In genomic region chr5:28679761-28680160, GRCm38 (mm10) we compare ENCODE assay signal across 14 mouse cellular contexts.
A peak's percentile ranks its signal among the peaks of the same experiment; 100 is the strongest.
DNase-seq lines count a peak whose midpoint lies in the region; ATAC-seq lines count a peak whose summit lies in the region.
"Had no signal": no experiment of that assay in that cellular context is flagged by ENCODE, and none has a peak within 500 bp of the region (broad histone marks: within the 10 kb centered on the region; RNA-seq: fewer than 3 reads in every experiment).

No protein-coding gene starts in this region.

- WGBS in hindbrain, embryonic 11.5 days = 76% methylated on average over 1 of the region's 1 CpGs
- WGBS in hindbrain, embryonic 10.5 days = 78% methylated on average over 1 of the region's 1 CpGs
- WGBS in hindbrain, embryonic 16.5 days = 22% methylated on average over 1 of the region's 1 CpGs
- 85% methylated on average over 1 of the region's 1 CpGs for WGBS in liver, embryonic 11.5 days

- no peaks in the 10 kb centered on the region for H3K36me3 ChIP-seq in hindbrain, embryonic 11.5 days (ENCODE audit: control insufficient read depth, insufficient read depth, low read length)
- no peaks in the 10 kb centered on the region for H3K36me3 ChIP-seq in hindbrain, embryonic 10.5 days
- H3K36me3 ChIP-seq in hindbrain, embryonic 16.5 days (ENCODE audit: control insufficient read depth, insufficient read depth, low read length) = no peaks in the 10 kb centered on the region
- no peaks in the 10 kb centered on the region for H3K36me3 ChIP-seq in liver, embryonic 11.5 days (ENCODE audit: control insufficient read depth, insufficient read depth, low read length)
- H3K36me3 ChIP-seq: embryonic facial prominence, embryonic 12.5 days; midbrain, embryonic 12.5 days had no signal

- no peaks in the 10 kb centered on the region for H3K9me3 ChIP-seq in hindbrain, embryonic 11.5 days (ENCODE audit: control insufficient read depth, low read length)
- no peaks in the 10 kb centered on the region for H3K9me3 ChIP-seq in hindbrain, embryonic 10.5 days
- no peaks in the 10 kb centered on the region for H3K9me3 ChIP-seq in hindbrain, embryonic 16.5 days (ENCODE audit: control insufficient read depth, low read length)
- H3K9me3 ChIP-seq in liver, embryonic 11.5 days (ENCODE audit: control insufficient read depth, low read length) = no peaks in the 10 kb centered on the region
- H3K9me3 ChIP-seq: embryonic facial prominence, embryonic 12.5 days; midbrain, embryonic 12.5 days had no signal

- no peak overlapping the region for H3K4me2 ChIP-seq in hindbrain, embryonic 11.5 days (replicated peaks; ENCODE audit: low read depth, low read length)
- H3K4me2 ChIP-seq in hindbrain, embryonic 16.5 days (ENCODE audit: low read length) = no peak overlapping the region
- no peak overlapping the region for H3K4me2 ChIP-seq in liver, embryonic 11.5 days
- H3K4me2 ChIP-seq: embryonic facial prominence, embryonic 12.5 days; midbrain, embryonic 12.5 days had no signal

- no peak overlapping the region for H3K9ac ChIP-seq in hindbrain, embryonic 11.5 days (ENCODE audit: low read depth, low read length)
- no peak overlapping the region for H3K9ac ChIP-seq in hindbrain, embryonic 16.5 days (ENCODE audit: low read depth, low read length)
- no peak overlapping the region for H3K9ac ChIP-seq in liver, embryonic 11.5 days (ENCODE audit: low read depth, low read length)
- H3K9ac ChIP-seq: embryonic facial prominence, embryonic 12.5 days; midbrain, embryonic 12.5 days had no signal

- H3K27ac ChIP-seq in hindbrain, embryonic 11.5 days (ENCODE audit: low read depth, low read length) = no peak overlapping the region
- H3K27ac ChIP-seq in hindbrain, embryonic 10.5 days = no peak overlapping the region
- no peak overlapping the region for H3K27ac ChIP-seq in hindbrain, embryonic 16.5 days (ENCODE audit: low read depth, low read length)
- H3K27ac ChIP-seq in liver, embryonic 11.5 days (ENCODE audit: low read depth, low read length) = no peak overlapping the region
- H3K27ac ChIP-seq: embryonic facial prominence, embryonic 12.5 days; midbrain, embryonic 12.5 days had no signal

- 0 out of 2 replicates have a peak, but pooled peaks have one; percentile 49 for ATAC-seq in hindbrain, embryonic 11.5 days (ENCODE audit: low FRiP score)
- ATAC-seq in hindbrain, embryonic 16.5 days = peak; percentile 96
- no peak for ATAC-seq in megakaryocyte-erythroid progenitor cell, adult 5-6 weeks (replicated peaks; ENCODE audit: low FRiP score, low TSS enrichment, poor library complexity, severe bottlenecking)
- no peak for ATAC-seq in liver, embryonic 11.5 days (replicated peaks; ENCODE audit: low FRiP score)

- no peaks in the 10 kb centered on the region for H3K4me1 ChIP-seq in hindbrain, embryonic 11.5 days (replicated peaks; ENCODE audit: control insufficient read depth, insufficient read depth, low read length)
- H3K4me1 ChIP-seq in hindbrain, embryonic 10.5 days (replicated peaks) = 0 out of 2 replicates have a peak, but pooled peaks cover 3% of the 10 kb centered on the region
- H3K4me1 ChIP-seq in hindbrain, embryonic 16.5 days (ENCODE audit: control insufficient read depth, insufficient read depth, low read depth, low read length) = no peaks in the 10 kb centered on the region; the same call in 1 of the 2 replicates
- H3K4me1 ChIP-seq in liver, embryonic 11.5 days (replicated peaks; ENCODE audit: control insufficient read depth, insufficient read depth, low read length) = no peaks in the 10 kb centered on the region
- H3K4me1 ChIP-seq: embryonic facial prominence, embryonic 12.5 days had no signal

- H3K4me3 ChIP-seq in hindbrain, embryonic 11.5 days (ENCODE audit: low read depth, low read length) = no peak overlapping the region
- no peak overlapping the region for H3K4me3 ChIP-seq in hindbrain, embryonic 10.5 days
- H3K4me3 ChIP-seq in hindbrain, embryonic 16.5 days (ENCODE audit: low read length) = no peak overlapping the region
- H3K4me3 ChIP-seq in liver, embryonic 11.5 days (ENCODE audit: low read depth, low read length) = no peak overlapping the region
- H3K4me3 ChIP-seq: embryonic facial prominence, embryonic 12.5 days; midbrain, embryonic 12.5 days had no signal

- DNase-seq in adrenal gland, adult (ENCODE audit: inconsistent age in 2 of 2, low spot score in 1 of 2) = peak; percentile 43 to 71
- DNase-seq in adrenal gland, postnatal 4 days (ENCODE audit: low spot score in 2 of 2) = no peak
- DNase-seq in hindbrain, embryonic 11.5 days (ENCODE audit: low spot score) = peak; percentile 14
- no peak for DNase-seq in hindbrain, embryonic 10.5 days (ENCODE audit: low spot score)
- peak; percentile 61 for DNase-seq in adrenal gland, postnatal 14 days
- no peak for DNase-seq in liver, embryonic 11.5 days (ENCODE audit: low spot score)
- DNase-seq: heart, postnatal 36 days; kidney, adult 9 months; lung, adult 2 months; thymus, postnatal 14 days had no signal

- H3K27me3 ChIP-seq in hindbrain, embryonic 11.5 days (ENCODE audit: control insufficient read depth, insufficient read depth, low read length) = no peaks in the 10 kb centered on the region
- no peaks in the 10 kb centered on the region for H3K27me3 ChIP-seq in hindbrain, embryonic 10.5 days (ENCODE audit: insufficient read depth, poor library complexity, severe bottlenecking)
- no peaks in the 10 kb centered on the region for H3K27me3 ChIP-seq in hindbrain, embryonic 16.5 days (replicated peaks; ENCODE audit: control insufficient read depth, insufficient read depth, low read length)
- no peaks in the 10 kb centered on the region for H3K27me3 ChIP-seq in liver, embryonic 11.5 days (replicated peaks; ENCODE audit: control insufficient read depth, insufficient read depth, low read length)
- H3K27me3 ChIP-seq: embryonic facial prominence, embryonic 12.5 days; midbrain, embryonic 12.5 days had no signal

Comparison
In these comparisons a context has a peak if more than half of its experiments do, and no peak if none do; other contexts are left out.
1. DNase-seq: peak in adrenal gland, adult (2 of 2), hindbrain, embryonic 11.5 days (single experiment) and adrenal gland, postnatal 14 days (single experiment); none in adrenal gland, postnatal 4 days (0 of 2), hindbrain, embryonic 10.5 days (single experiment) and liver, embryonic 11.5 days (single experiment).
2. ATAC-seq: peak in hindbrain, embryonic 11.5 days (single experiment) and hindbrain, embryonic 16.5 days (single experiment); none in megakaryocyte-erythroid progenitor cell, adult 5-6 weeks (single experiment) and liver, embryonic 11.5 days (single experiment).